Mouse (Mus musculus): ENCODE data around the gene Kirrel3. TPM values are rescaled to one million over a fixed set of nuclear protein-coding genes. Genes with fewer than 3 reads are reported as not detected.

Gene Kirrel3
- polyA plus RNA-seq, 1 experiment from 2014 or later: 4.0 TPM

GRCm38 (mm10) chr9:34667182-34667581 is 181.5 kb downstream of the Kirrel3 start:
- Histone ChIP-seq H3K4me3 (no peak overlapping the region), H3K27ac (replicated peaks) (no peak overlapping the region), H3K9me3 (replicated peaks) (no peaks in the 10 kb centered on the region), H3K4me1 (peaks cover 8% of the 10 kb centered on the region), H3K27me3 (ENCODE audit: low read depth, poor library complexity, severe bottlenecking) (no peaks in the 10 kb centered on the region), H3K36me3 (no peaks in the 10 kb centered on the region)
- DNase-seq (ENCODE audit: low spot score): no peak
- WGBS: 91% methylated on average over 1 of the region's 1 CpGs

GRCm38 (mm10) chr9:34670906-34671305 is 185.2 kb downstream of the Kirrel3 start:
- WGBS: 70% methylated on average over 2 of the region's 2 CpGs
- no peak for DNase-seq (ENCODE audit: low spot score)
- H3K36me3 ChIP-seq: no peaks in the 10 kb centered on the region
- H3K27me3 ChIP-seq (ENCODE audit: low read depth, poor library complexity, severe bottlenecking): no peaks in the 10 kb centered on the region
- no peaks in the 10 kb centered on the region for H3K4me1 ChIP-seq
- no peak overlapping the region for H3K4me3 ChIP-seq
- H3K9me3 ChIP-seq (replicated peaks): no peaks in the 10 kb centered on the region
- H3K27ac ChIP-seq (replicated peaks): no peak overlapping the region

GRCm38 (mm10) chr9:34686798-34687197 is 201.1 kb downstream of the Kirrel3 start:
- no peak overlapping the region for H3K27ac ChIP-seq (replicated peaks)
- H3K27me3 ChIP-seq (ENCODE audit: low read depth, poor library complexity, severe bottlenecking): no peaks in the 10 kb centered on the region
- WGBS: 83% methylated on average over 6 of the region's 6 CpGs
- no peak for DNase-seq (ENCODE audit: low spot score)
- H3K36me3 ChIP-seq: no peaks in the 10 kb centered on the region
- H3K4me1 ChIP-seq: no peaks in the 10 kb centered on the region; the same call in 1 of the 2 replicates
- H3K9me3 ChIP-seq (replicated peaks): no peaks in the 10 kb centered on the region
- H3K4me3 ChIP-seq: no peak overlapping the region

- DNase-seq (ENCODE audit: low spot score): no peak
- Histone ChIP-seq H3K27ac (replicated peaks) (no peak overlapping the region), H3K4me3 (no peak overlapping the region), H3K27me3 (ENCODE audit: low read depth, poor library complexity, severe bottlenecking) (no peaks in the 10 kb centered on the region), H3K36me3 (no peaks in the 10 kb centered on the region), H3K4me1 (no peaks in the 10 kb centered on the region; the same call in 1 of the 2 replicates), H3K9me3 (replicated peaks) (no peaks in the 10 kb centered on the region)
- 67% methylated on average over 4 of the region's 4 CpGs for WGBS
Observed at GRCm38 (mm10) chr9:34688358-34688757, 202.7 kb downstream of the Kirrel3 start.

GRCm38 (mm10) chr9:34689375-34689774 is 203.7 kb downstream of the Kirrel3 start:
- Histone ChIP-seq H3K4me1 (no peaks in the 10 kb centered on the region; the same call in 1 of the 2 replicates), H3K36me3 (no peaks in the 10 kb centered on the region), H3K27ac (replicated peaks) (no peak overlapping the region), H3K27me3 (ENCODE audit: low read depth, poor library complexity, severe bottlenecking) (no peaks in the 10 kb centered on the region), H3K9me3 (replicated peaks) (no peaks in the 10 kb centered on the region), H3K4me3 (no peak overlapping the region)
- no peak for DNase-seq (ENCODE audit: low spot score)
- WGBS: 78% methylated on average over 3 of the region's 3 CpGs

- no peaks in the 10 kb centered on the region for H3K36me3 ChIP-seq
- no peak overlapping the region for H3K4me3 ChIP-seq
- H3K27me3 ChIP-seq (ENCODE audit: low read depth, poor library complexity, severe bottlenecking): no peaks in the 10 kb centered on the region
- peak overlapping the region; percentile 33; the same call in 1 of the 2 replicates for H3K27ac ChIP-seq (replicated peaks)
- WGBS: 81% methylated on average over 5 of the region's 5 CpGs
- peaks cover 9% of the 10 kb centered on the region for H3K4me1 ChIP-seq
- H3K9me3 ChIP-seq (replicated peaks): no peaks in the 10 kb centered on the region
- no peak for DNase-seq (ENCODE audit: low spot score)
Observed at GRCm38 (mm10) chr9:34695646-34696045, 210.0 kb downstream of the Kirrel3 start.

GRCm38 (mm10) chr9:34703547-34704300 is 218.0 kb downstream of the Kirrel3 start:
- Histone ChIP-seq H3K27me3 (ENCODE audit: low read depth, poor library complexity, severe bottlenecking) (no peaks in the 10 kb centered on the region), H3K4me3 (no peak overlapping the region), H3K4me1 (peaks cover 23% of the 10 kb centered on the region), H3K9me3 (replicated peaks) (no peaks in the 10 kb centered on the region), H3K36me3 (no peaks in the 10 kb centered on the region), H3K27ac (replicated peaks) (no peak overlapping the region)
- WGBS: 91% methylated on average over 12 of the region's 12 CpGs
- DNase-seq (ENCODE audit: low spot score): no peak

GRCm38 (mm10) chr9:34704357-34704756 is 218.7 kb downstream of the Kirrel3 start:
- WGBS: 73% methylated on average over 2 of the region's 2 CpGs
- Histone ChIP-seq H3K27me3 (ENCODE audit: low read depth, poor library complexity, severe bottlenecking) (no peaks in the 10 kb centered on the region), H3K36me3 (no peaks in the 10 kb centered on the region), H3K9me3 (replicated peaks) (no peaks in the 10 kb centered on the region), H3K4me1 (peaks cover 23% of the 10 kb centered on the region), H3K27ac (replicated peaks) (no peak overlapping the region), H3K4me3 (no peak overlapping the region)
- no peak for DNase-seq (ENCODE audit: low spot score)

GRCm38 (mm10) chr9:34706350-34706873 is 220.7 kb downstream of the Kirrel3 start:
- Histone ChIP-seq H3K4me3 (no peak overlapping the region), H3K9me3 (replicated peaks) (no peaks in the 10 kb centered on the region), H3K36me3 (no peaks in the 10 kb centered on the region), H3K27ac (replicated peaks) (no peak overlapping the region), H3K27me3 (ENCODE audit: low read depth, poor library complexity, severe bottlenecking) (no peaks in the 10 kb centered on the region), H3K4me1 (peaks cover 23% of the 10 kb centered on the region)
- DNase-seq (ENCODE audit: low spot score): no peak
- WGBS: 45% methylated on average over 4 of the region's 4 CpGs

GRCm38 (mm10) chr9:34708691-34709090 is 223.0 kb downstream of the Kirrel3 start:
- Histone ChIP-seq H3K4me3 (no peak overlapping the region), H3K4me1 (peaks cover 23% of the 10 kb centered on the region), H3K27ac (replicated peaks) (no peak overlapping the region), H3K36me3 (no peaks in the 10 kb centered on the region), H3K9me3 (replicated peaks) (no peaks in the 10 kb centered on the region), H3K27me3 (ENCODE audit: low read depth, poor library complexity, severe bottlenecking) (no peaks in the 10 kb centered on the region)
- DNase-seq (ENCODE audit: low spot score): no peak
- 89% methylated on average over 6 of the region's 6 CpGs for WGBS

GRCm38 (mm10) chr9:34711996-34712395 is 226.3 kb downstream of the Kirrel3 start:
- 33% methylated on average over 1 of the region's 1 CpGs for WGBS
- no peaks in the 10 kb centered on the region for H3K36me3 ChIP-seq
- H3K4me3 ChIP-seq: no peak overlapping the region
- 0 out of 2 replicates have a peak, but pooled peaks cover 5% of the 10 kb centered on the region for H3K4me1 ChIP-seq
- H3K27me3 ChIP-seq (ENCODE audit: low read depth, poor library complexity, severe bottlenecking): peaks cover 6% of the 10 kb centered on the region; the same call in 1 of the 2 replicates
- no peaks in the 10 kb centered on the region for H3K9me3 ChIP-seq (replicated peaks)
- no peak overlapping the region for H3K27ac ChIP-seq (replicated peaks)
- no peak for DNase-seq (ENCODE audit: low spot score)

- H3K27ac ChIP-seq (replicated peaks): no peak overlapping the region
- WGBS: 82% methylated on average over 4 of the region's 4 CpGs
- H3K36me3 ChIP-seq: no peaks in the 10 kb centered on the region
- peaks cover 6% of the 10 kb centered on the region; the same call in 1 of the 2 replicates for H3K27me3 ChIP-seq (ENCODE audit: low read depth, poor library complexity, severe bottlenecking)
- 0 out of 2 replicates have a peak, but pooled peaks cover 5% of the 10 kb centered on the region for H3K4me1 ChIP-seq
- H3K9me3 ChIP-seq (replicated peaks): no peaks in the 10 kb centered on the region
- no peak for DNase-seq (ENCODE audit: low spot score)
- H3K4me3 ChIP-seq: no peak overlapping the region
Observed at GRCm38 (mm10) chr9:34712996-34713395, 227.3 kb downstream of the Kirrel3 start.

GRCm38 (mm10) chr9:34713462-34713926 is 227.8 kb downstream of the Kirrel3 start:
- 0 out of 2 replicates have a peak, but pooled peaks cover 5% of the 10 kb centered on the region for H3K4me1 ChIP-seq
- H3K9me3 ChIP-seq (replicated peaks): no peaks in the 10 kb centered on the region
- H3K36me3 ChIP-seq: no peaks in the 10 kb centered on the region
- no peak for DNase-seq (ENCODE audit: low spot score)
- no peak overlapping the region for H3K27ac ChIP-seq (replicated peaks)
- H3K4me3 ChIP-seq: no peak overlapping the region
- H3K27me3 ChIP-seq (ENCODE audit: low read depth, poor library complexity, severe bottlenecking): peaks cover 6% of the 10 kb centered on the region; the same call in 1 of the 2 replicates
- 88% methylated on average over 4 of the region's 4 CpGs for WGBS
